Mouse (Mus musculus): ENCODE measurements around the gene Pnpla3.

- no peak for TF ChIP-seq CTCF (IDR thresholded peaks at IDR 0.05)
- TF ChIP-seq EP300 (IDR thresholded peaks at IDR 0.05), result no peak
Observed at GRCm38 (mm10) chr15:84121036-84121435, 46.6 kb upstream of the Pnpla3 start.
